Mouse (Mus musculus) megakaryocyte, embryonic 14.5 days (primary cell): ENCODE data around the gene Rasa3.

Experiments used
- FLI1 ChIP-seq: IDR thresholded peaks from 2 replicates; pipeline ENCODE4 v1.6.1; 2012; ENCODE audit warnings: low read length, inconsistent platforms, mixed read lengths
- GATA1 ChIP-seq: IDR thresholded peaks from 3 replicates; pipeline ENCODE4 v1.6.1; 2012; ENCODE audit warnings: mixed read lengths, low read length, inconsistent platforms, borderline replicate concordance

GRCm38 (mm10) chr8:13697196-13697595 is 19.8 kb upstream of the Rasa3 start:
- TF ChIP-seq GATA1 (no peak), FLI1 (no peak)
